ENCODE assay signal across 14 mouse cellular contexts in the genomic region with DNA sequence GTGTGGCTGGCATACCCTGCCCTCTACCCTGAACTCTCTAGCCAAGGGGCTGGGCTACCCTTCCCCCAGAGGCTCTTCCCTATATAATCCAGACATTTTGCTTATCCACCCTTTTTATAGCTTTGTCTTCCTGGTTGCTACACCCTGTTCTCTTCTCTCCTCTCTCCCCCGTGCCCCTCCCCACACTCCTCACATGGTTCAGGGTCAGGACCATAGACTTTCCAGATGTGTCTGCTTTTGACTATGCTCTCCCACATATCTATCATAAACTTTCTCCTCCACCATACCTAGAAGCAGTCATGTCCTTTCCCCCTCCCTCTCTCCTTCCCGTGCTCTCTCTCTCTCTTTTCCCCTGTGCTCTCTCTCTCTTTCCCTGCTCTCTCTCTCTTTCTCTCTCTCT.
DNase-seq lines count a peak whose midpoint lies in the region; ATAC-seq and TF ChIP-seq lines count a peak whose summit lies in the region.
"Had no signal": no experiment of that assay in that cellular context is flagged by ENCODE, and none has a peak within 500 bp of the region (broad histone marks: within the 10 kb centered on the region; RNA-seq: fewer than 3 reads in every experiment).

No protein-coding gene starts in this region.

- no peak overlapping the region for H3K4me3 ChIP-seq in heart, embryonic 10.5 days
- no peak overlapping the region for H3K4me3 ChIP-seq in hindbrain, embryonic 12.5 days
- no peak overlapping the region for H3K4me3 ChIP-seq in limb, embryonic 10.5 days
- no peak overlapping the region for H3K4me3 ChIP-seq in midbrain, postnatal 0 days (ENCODE audit: low read depth, low read length)
- H3K4me3 ChIP-seq: embryonic facial prominence, embryonic 13.5 days; forebrain, embryonic 12.5 days; kidney, embryonic 15.5 days had no signal

- TF ChIP-seq CTCF in midbrain, postnatal 0 days (IDR thresholded peaks at IDR 0.05): no peak

- no peaks in the 10 kb centered on the region for H3K27me3 ChIP-seq in heart, embryonic 10.5 days (ENCODE audit: insufficient read depth, poor library complexity, severe bottlenecking)
- H3K27me3 ChIP-seq in hindbrain, embryonic 12.5 days: no peaks in the 10 kb centered on the region
- peaks cover 45% of the 10 kb centered on the region for H3K27me3 ChIP-seq in limb, embryonic 10.5 days (ENCODE audit: low read depth, poor library complexity, severe bottlenecking)
- H3K27me3 ChIP-seq in midbrain, postnatal 0 days (ENCODE audit: insufficient read depth, low read length): no peaks in the 10 kb centered on the region
- H3K27me3 ChIP-seq: embryonic facial prominence, embryonic 13.5 days; kidney, embryonic 15.5 days had no signal

- DNase-seq in heart, embryonic 10.5 days (ENCODE audit: low spot score): no peak
- no peak for DNase-seq in heart, adult 18-20 months
- no peak for DNase-seq in limb, embryonic 10.5 days (ENCODE audit: low spot score)
- no peak for DNase-seq in midbrain, postnatal 0 days (ENCODE audit: low spot score)
- DNase-seq in adrenal gland, adult 2 months: no peak
- no peak for DNase-seq in frontal cortex, adult 2 months (ENCODE audit: extremely low spot score in 1 of 2, low spot score in 1 of 2)
- no peak for DNase-seq in kidney, adult 8-10 months
- DNase-seq: cerebellum, adult 8-10 months; lung, embryonic 14.5 days; thymus, adult 2 months had no signal

- peaks cover 4% of the 10 kb centered on the region; the same call in 1 of the 2 replicates for H3K36me3 ChIP-seq in heart, embryonic 10.5 days
- H3K36me3 ChIP-seq in hindbrain, embryonic 12.5 days: no peaks in the 10 kb centered on the region
- no peaks in the 10 kb centered on the region for H3K36me3 ChIP-seq in limb, embryonic 10.5 days
- 0 out of 2 replicates have a peak, but pooled peaks cover 4% of the 10 kb centered on the region for H3K36me3 ChIP-seq in midbrain, postnatal 0 days (ENCODE audit: insufficient read depth, low read length)
- H3K36me3 ChIP-seq: embryonic facial prominence, embryonic 13.5 days; forebrain, embryonic 12.5 days; kidney, embryonic 15.5 days had no signal

- no peaks in the 10 kb centered on the region for H3K9me3 ChIP-seq in heart, embryonic 10.5 days
- H3K9me3 ChIP-seq in hindbrain, embryonic 12.5 days (replicated peaks): no peaks in the 10 kb centered on the region
- no peaks in the 10 kb centered on the region for H3K9me3 ChIP-seq in limb, embryonic 10.5 days (replicated peaks)
- no peaks in the 10 kb centered on the region for H3K9me3 ChIP-seq in midbrain, postnatal 0 days (ENCODE audit: low read length)
- H3K9me3 ChIP-seq: embryonic facial prominence, embryonic 13.5 days; forebrain, embryonic 12.5 days; kidney, embryonic 15.5 days had no signal

- H3K4me1 ChIP-seq in heart, embryonic 10.5 days: peaks cover 78% of the 10 kb centered on the region
- H3K4me1 ChIP-seq in hindbrain, embryonic 12.5 days: peaks cover 22% of the 10 kb centered on the region
- peaks cover 34% of the 10 kb centered on the region for H3K4me1 ChIP-seq in limb, embryonic 10.5 days
- H3K4me1 ChIP-seq in midbrain, postnatal 0 days (ENCODE audit: insufficient read depth, low read length): no peaks in the 10 kb centered on the region

- peak overlapping the region; percentile 73; the same call in 1 of the 2 replicates for H3K27ac ChIP-seq in heart, embryonic 10.5 days
- peak overlapping the region; percentile 67; the same call in 1 of the 2 replicates for H3K27ac ChIP-seq in hindbrain, embryonic 12.5 days
- peak overlapping the region; percentile 73; the same call in 1 of the 2 replicates for H3K27ac ChIP-seq in limb, embryonic 10.5 days
- no peak overlapping the region for H3K27ac ChIP-seq in midbrain, postnatal 0 days (ENCODE audit: low read depth, low read length)
- H3K27ac ChIP-seq: embryonic facial prominence, embryonic 13.5 days had no signal

- H3K4me2 ChIP-seq in hindbrain, embryonic 12.5 days (replicated peaks): no peak overlapping the region
- no peak overlapping the region for H3K4me2 ChIP-seq in midbrain, postnatal 0 days (ENCODE audit: low read depth, low read length, poor library complexity, severe bottlenecking)
- H3K4me2 ChIP-seq: embryonic facial prominence, embryonic 13.5 days; kidney, embryonic 15.5 days; lung, embryonic 14.5 days had no signal

- 38% methylated on average over 2 of the region's 2 CpGs for WGBS in heart, embryonic 10.5 days
- 30% methylated on average over 2 of the region's 2 CpGs for WGBS in hindbrain, embryonic 12.5 days
- 27% methylated on average over 2 of the region's 2 CpGs for WGBS in limb, embryonic 10.5 days
- 32% methylated on average over 2 of the region's 2 CpGs for WGBS in midbrain, postnatal 0 days

- H3K9ac ChIP-seq in hindbrain, embryonic 12.5 days: 0 out of 2 replicates have a peak overlapping the region, but pooled peaks have one; percentile 3
- H3K9ac ChIP-seq in midbrain, postnatal 0 days (replicated peaks; ENCODE audit: low read length, poor library complexity, severe bottlenecking): no peak overlapping the region
- H3K9ac ChIP-seq: embryonic facial prominence, embryonic 13.5 days; forebrain, embryonic 12.5 days; kidney, embryonic 15.5 days; lung, embryonic 14.5 days had no signal

- peak; percentile 53 for ATAC-seq in hindbrain, embryonic 12.5 days (ENCODE audit: low FRiP score)
- ATAC-seq in midbrain, postnatal 0 days (ENCODE audit: low FRiP score): 0 out of 2 replicates have a peak, but pooled peaks have one; percentile 2
